Mouse (Mus musculus) intestine, embryonic 15.5 days (tissue): Measurements from ENCODE around the gene Xlr3b. TPM values are rescaled to one million over a fixed set of nuclear protein-coding genes. Genes with fewer than 3 reads are reported as not detected.
"Not testable (repeated sequence)": the region's sequence is repeated elsewhere in the genome, so short reads cannot be mapped to it uniquely, and the experiment has no call there.

Experiments
- ATAC-seq: fragments of 200-750 bp; cut with Nextera tagmentation; 2 replicates; pipeline ENCODE4 v1.8.0; 2017; ENCODE audit warnings: moderate TSS enrichment, moderate library complexity
- H3K27ac ChIP-seq: fragments of 300-500 bp; sonication (generic); 2 replicates; pipeline ENCODE4 v1.5.1; 2015; ENCODE audit warnings: mild to moderate bottlenecking, inconsistent platforms
- H3K27me3 ChIP-seq: fragments of 300-500 bp; sonication (generic); replicated peaks from 2 replicates; pipeline ENCODE4 v1.6.1; 2015; ENCODE audit warnings: inconsistent platforms
- H3K36me3 ChIP-seq: fragments of 300-500 bp; sonication (generic); 2 replicates; pipeline ENCODE4 v1.6.1; 2015; ENCODE audit warnings: inconsistent platforms
- H3K4me1 ChIP-seq: fragments of 300-500 bp; sonication (generic); replicated peaks from 2 replicates; pipeline ENCODE4 v1.6.1; 2015; ENCODE audit warnings: inconsistent platforms
- H3K4me2 ChIP-seq: fragments of 300-500 bp; sonication (generic); replicated peaks from 2 replicates; pipeline ENCODE4 v1.6.1; 2015; ENCODE audit warnings: mild to moderate bottlenecking, inconsistent platforms
- H3K4me3 ChIP-seq: fragments of 300-500 bp; sonication (generic); replicated peaks from 2 replicates; pipeline ENCODE4 v1.5.1; 2015; ENCODE audit warnings: inconsistent platforms
- H3K9ac ChIP-seq: fragments of 300-500 bp; sonication (generic); 2 replicates; pipeline ENCODE4 v1.6.1; 2015; ENCODE audit warnings: inconsistent platforms
- H3K9me3 ChIP-seq: fragments of 300-500 bp; sonication (generic); 2 replicates; pipeline ENCODE4 v1.6.1; 2016; ENCODE audit warnings: inconsistent platforms
- WGBS: fragments of 180-500 bp; shearing (Covaris S2); methylation state at CpG from one replicate; pipeline ENCODE4 v1.1.7; 2015; 5-methylcytosine and 5-hydroxymethylcytosine counted together
- polyA plus RNA-seq: library from polyadenylated mRNA; unstranded; fragments of >200 nt; fragmentation: Nextera tagmentation; extraction: Ambion mirVana; gene quantifications from 2 replicates; pipeline ENCODE4 v1.2.1, GENCODE M21; 2015

The Xlr3b gene
- 9.0 and 9.8 TPM in 2 replicates for polyA plus RNA-seq

DNA sequence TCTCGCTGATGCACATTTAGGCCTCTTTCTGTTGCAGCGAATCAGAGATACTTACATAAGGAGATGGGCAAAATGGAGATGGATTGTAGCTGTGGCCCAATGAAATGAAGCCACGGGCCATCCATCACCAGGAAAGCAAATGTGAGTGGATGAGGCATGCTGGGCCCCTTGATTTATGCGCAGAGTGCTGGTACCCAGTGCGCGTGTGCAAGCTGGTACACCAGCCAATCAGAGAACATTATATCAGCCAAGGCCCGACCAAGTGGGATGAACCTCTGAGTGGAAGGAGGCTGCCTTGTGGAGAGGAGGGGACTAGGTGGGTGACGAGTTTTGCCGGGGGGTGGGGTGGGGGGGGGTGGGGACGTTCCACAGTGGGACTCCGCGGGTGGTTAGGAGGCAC, at the start of gene Xlr3b:
Gene Xlr3b (plus strand): TSS at position 274 of the 400 bp plus-strand sequence.
- H3K27ac ChIP-seq, H3K36me3 ChIP-seq, H3K27me3 ChIP-seq, H3K4me3 ChIP-seq, ATAC-seq, H3K9ac ChIP-seq, H3K4me1 ChIP-seq, H3K4me2 ChIP-seq, H3K9me3 ChIP-seq: not testable (repeated sequence)
- 75% methylated on average over 12 of the region's 12 CpGs for WGBS

DNA sequence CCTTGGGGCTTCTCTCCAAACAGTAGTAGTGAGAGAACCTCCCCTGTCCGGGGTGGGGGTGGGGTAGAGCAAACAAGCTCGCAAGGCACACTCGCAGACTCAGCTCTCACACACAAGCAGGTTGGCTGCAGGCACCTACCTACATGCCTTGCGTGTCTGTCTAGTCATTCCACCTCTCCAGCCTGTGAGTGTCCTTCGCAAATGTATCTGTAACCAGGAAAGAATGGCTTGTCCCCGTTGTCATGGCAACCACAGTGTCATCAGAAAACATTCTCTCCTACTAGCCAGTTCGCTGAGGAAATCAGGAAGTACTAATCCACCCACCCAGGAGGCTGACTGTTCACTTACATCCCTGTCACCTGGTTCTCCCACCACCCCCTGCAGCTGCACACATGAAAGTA, 48.8 kb upstream of the Xlr3b start:
- H3K36me3 ChIP-seq, H3K27me3 ChIP-seq, H3K4me2 ChIP-seq, H3K27ac ChIP-seq, H3K4me1 ChIP-seq, H3K4me3 ChIP-seq, H3K9ac ChIP-seq, H3K9me3 ChIP-seq: not testable (repeated sequence)
- ATAC-seq: peak; percentile 67
- whole genome bisulfite sequencing: no CpG with 5 or more reads among the region's 7 CpGs

DNA sequence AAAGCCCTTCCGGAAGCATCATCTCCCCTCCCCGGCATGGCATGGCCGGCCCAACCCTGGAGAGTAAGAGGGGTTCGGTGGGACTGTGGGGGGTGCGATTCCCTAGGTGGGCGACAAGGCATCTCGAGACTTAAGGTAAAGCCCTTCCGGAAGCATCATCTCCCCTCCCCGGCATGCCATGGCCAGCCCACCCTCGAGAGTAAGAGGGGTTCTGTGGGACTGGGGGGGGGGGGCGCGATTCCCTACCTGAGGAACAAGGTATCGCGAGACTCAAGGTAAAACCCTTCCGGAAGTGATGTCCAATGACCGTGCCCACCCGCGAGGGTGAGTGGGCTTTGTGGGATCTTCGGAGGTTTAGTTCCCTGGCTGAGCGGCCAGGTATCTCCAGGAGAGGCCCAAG, 43.5 kb upstream of the Xlr3b start, which contains the start of gene Xlr5b:
Gene Xlr5b (plus strand): TSS at position 301 of the 400 bp plus-strand sequence.
- no CpG with 5 or more reads among the region's 20 CpGs for WGBS
- not testable (repeated sequence) for H3K4me1 ChIP-seq, H3K36me3 ChIP-seq, ATAC-seq, H3K4me2 ChIP-seq, H3K27me3 ChIP-seq, H3K27ac ChIP-seq, H3K4me3 ChIP-seq, H3K9me3 ChIP-seq, H3K9ac ChIP-seq

DNA sequence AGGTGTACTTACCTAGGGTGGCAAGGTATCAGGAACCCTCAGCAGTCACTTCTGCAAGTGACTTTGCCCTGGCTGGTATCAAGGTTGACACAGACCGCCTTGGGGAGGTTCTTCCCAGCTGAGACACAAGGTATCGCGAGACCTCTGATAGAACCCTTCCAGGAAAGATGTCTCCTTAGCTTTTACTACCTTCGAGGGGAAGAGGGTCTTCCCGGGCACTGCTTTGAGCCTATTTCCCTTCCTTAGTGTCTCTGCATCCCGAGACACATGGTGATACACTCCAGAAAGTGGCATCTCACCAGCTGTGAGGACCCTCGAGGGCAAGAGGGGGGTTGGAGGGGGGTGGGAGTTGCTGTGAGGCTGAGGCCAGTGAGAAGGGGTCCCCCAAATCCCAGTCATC, 42.7 kb upstream of the Xlr3b start, which contains the start of gene DXBay18:
Gene DXBay18 (minus strand): TSS at position 101 of the 400 bp plus-strand sequence.
- H3K9me3 ChIP-seq, H3K9ac ChIP-seq, H3K27ac ChIP-seq, H3K4me1 ChIP-seq, H3K27me3 ChIP-seq, H3K4me2 ChIP-seq, ATAC-seq, H3K36me3 ChIP-seq, H3K4me3 ChIP-seq: not testable (repeated sequence)
- no CpG with 5 or more reads among the region's 7 CpGs for WGBS

DNA sequence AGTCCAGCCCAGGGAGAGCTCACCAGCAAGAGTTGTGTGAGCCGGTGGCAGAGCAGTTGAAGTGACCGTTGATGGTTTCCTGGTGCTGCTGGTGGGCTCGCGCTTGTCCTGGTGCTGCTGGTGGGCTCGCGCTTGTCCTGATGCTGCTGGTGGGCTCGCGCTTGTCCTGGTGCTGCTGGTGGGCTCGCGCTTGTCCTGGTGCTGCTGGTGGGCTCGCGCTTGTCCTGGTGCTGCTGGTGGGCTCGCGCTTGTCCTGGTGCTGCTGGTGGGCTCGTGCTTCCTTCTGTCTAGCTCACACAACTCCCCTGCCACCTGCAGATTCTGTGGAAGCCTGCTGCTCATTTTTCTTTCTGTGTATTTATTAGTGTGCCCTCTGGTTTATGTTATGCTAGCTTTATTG, 15.1 kb upstream of the Xlr3b start, which contains the start of gene Spin2d:
Gene Spin2d (minus strand): TSS at position 101 of the 400 bp plus-strand sequence.
- H3K4me2 ChIP-seq, H3K27me3 ChIP-seq, ATAC-seq, H3K27ac ChIP-seq, H3K9me3 ChIP-seq, H3K4me1 ChIP-seq, H3K4me3 ChIP-seq, H3K36me3 ChIP-seq, H3K9ac ChIP-seq: not testable (repeated sequence)
- 76% methylated on average over 6 of the region's 15 CpGs for WGBS

DNA sequence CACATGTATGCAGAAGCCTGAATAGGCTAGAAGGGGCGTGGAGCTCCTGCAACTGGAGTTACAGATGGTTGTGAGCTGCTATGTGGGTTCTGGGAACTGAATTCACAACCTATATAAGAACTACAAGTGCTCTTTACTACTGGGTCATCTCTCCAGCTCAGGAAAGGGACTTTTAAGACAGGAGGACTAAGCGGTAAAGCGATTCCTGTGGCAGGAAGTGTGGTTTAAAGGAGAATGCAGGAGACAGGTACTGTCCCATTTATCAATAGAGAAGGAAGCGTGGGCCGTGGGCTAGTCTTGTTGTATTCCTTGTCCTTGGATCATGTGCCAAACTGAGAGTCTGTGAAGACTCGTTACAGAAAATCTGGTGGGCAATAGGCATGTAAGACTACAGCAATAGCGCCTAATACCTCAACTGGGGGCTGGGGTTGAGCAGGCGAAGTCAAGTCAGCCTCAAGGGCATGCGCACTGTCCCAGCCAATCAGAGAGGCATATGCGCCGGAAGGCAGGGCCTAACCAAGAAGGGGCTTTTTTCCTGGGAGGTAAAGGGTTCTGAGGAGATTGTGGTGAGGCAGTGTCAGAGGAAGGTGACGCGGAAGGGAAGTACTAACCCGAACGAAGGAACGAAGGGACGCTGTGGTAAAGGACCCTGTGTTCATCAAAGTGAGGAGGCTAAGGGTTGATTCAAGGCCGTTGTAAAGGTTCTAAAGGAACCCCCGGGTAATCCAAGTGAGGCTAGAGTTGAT, 22.0 kb downstream of the Xlr3b start, which contains the start of gene Xlr4b:
Gene Xlr4b (plus strand): TSS at position 515 of the 746 bp plus-strand sequence.
- not testable (repeated sequence) for H3K4me3 ChIP-seq, H3K4me1 ChIP-seq, ATAC-seq, H3K4me2 ChIP-seq, H3K9me3 ChIP-seq, H3K9ac ChIP-seq, H3K27ac ChIP-seq, H3K36me3 ChIP-seq, H3K27me3 ChIP-seq
- 75% methylated on average over 19 of the region's 19 CpGs for WGBS

DNA sequence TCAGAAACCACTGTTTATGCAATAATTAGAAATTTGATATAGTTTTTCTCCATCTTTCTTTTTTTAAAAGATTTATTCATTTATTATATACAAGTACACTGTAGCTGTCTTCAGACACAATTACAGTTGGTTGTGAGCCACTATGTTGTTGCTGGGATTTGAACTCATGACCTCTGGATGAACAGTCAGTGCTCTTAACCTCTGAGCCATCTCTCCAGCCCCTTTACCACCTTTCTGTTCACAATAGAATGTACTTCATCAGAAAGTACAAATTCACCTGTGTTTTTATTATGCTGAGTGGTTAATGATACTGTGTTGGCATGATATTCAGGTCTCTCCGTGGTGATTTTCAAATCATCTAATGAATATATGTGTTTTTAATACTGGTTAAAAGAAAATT, 33.4 kb downstream of the Xlr3b start:
- no peak overlapping the region for H3K4me2 ChIP-seq
- no peak overlapping the region for H3K4me3 ChIP-seq
- no peaks in the 10 kb centered on the region for H3K4me1 ChIP-seq
- no peaks in the 10 kb centered on the region for H3K36me3 ChIP-seq
- no peaks in the 10 kb centered on the region for H3K9me3 ChIP-seq
- H3K27me3 ChIP-seq: no peaks in the 10 kb centered on the region; the same call in 1 of the 2 replicates
- H3K9ac ChIP-seq: no peak overlapping the region
- H3K27ac ChIP-seq: no peak overlapping the region
- ATAC-seq: no peak
- 61% methylated on average over 1 of the region's 1 CpGs for WGBS

DNA sequence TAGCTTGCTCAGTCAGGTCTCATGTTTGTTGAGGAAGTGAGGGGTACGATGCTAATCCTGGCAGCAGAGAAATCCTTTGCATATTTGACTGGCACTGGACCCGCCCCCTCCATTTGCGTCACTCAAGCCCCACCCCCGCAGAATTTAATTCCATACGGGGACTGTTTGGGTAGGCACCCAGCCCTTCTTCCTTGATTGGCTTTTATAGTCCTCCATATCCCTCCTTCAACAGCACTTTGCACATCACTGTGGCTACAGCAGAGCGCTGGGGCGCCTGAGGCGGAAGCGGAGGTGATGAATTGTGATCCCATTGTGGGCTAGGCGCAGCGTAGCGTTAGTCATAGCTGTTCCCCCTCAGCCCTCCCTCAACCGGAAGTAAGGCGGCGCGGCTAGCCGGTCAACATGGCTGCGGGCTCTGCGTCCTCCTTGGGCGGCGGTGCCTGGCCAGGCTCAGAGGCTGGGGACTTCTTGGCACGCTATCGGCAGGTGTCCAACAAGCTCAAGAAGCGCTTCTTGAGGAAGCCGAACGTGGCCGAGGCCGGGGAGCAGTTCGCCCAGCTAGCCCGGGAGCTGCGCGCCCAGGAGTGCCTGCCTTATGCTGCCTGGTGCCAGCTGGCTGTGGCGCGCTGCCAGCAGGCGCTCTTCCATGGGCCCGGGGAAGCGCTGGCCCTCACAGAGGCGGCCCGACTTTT, 36.1 kb downstream of the Xlr3b start, which contains the start of gene F8a:
Gene F8a (plus strand): TSS at position 378 of the 692 bp plus-strand sequence.
- no peaks in the 10 kb centered on the region for H3K4me1 ChIP-seq
- peak; percentile 98 for ATAC-seq
- peak within 1 kb of the TSS; percentile 76 for H3K4me2 ChIP-seq
- peak within 1 kb of the TSS; percentile 62 for H3K4me3 ChIP-seq
- no peaks in the 10 kb centered on the region for H3K9me3 ChIP-seq
- peak within 1 kb of the TSS; percentile 64 for H3K9ac ChIP-seq
- peak within 1 kb of the TSS; percentile 87 for H3K27ac ChIP-seq
- no peaks in the 10 kb centered on the region; the same call in 1 of the 2 replicates for H3K27me3 ChIP-seq
- H3K36me3 ChIP-seq: no peaks in the 10 kb centered on the region
- 20% methylated on average over 39 of the region's 39 CpGs for WGBS

DNA sequence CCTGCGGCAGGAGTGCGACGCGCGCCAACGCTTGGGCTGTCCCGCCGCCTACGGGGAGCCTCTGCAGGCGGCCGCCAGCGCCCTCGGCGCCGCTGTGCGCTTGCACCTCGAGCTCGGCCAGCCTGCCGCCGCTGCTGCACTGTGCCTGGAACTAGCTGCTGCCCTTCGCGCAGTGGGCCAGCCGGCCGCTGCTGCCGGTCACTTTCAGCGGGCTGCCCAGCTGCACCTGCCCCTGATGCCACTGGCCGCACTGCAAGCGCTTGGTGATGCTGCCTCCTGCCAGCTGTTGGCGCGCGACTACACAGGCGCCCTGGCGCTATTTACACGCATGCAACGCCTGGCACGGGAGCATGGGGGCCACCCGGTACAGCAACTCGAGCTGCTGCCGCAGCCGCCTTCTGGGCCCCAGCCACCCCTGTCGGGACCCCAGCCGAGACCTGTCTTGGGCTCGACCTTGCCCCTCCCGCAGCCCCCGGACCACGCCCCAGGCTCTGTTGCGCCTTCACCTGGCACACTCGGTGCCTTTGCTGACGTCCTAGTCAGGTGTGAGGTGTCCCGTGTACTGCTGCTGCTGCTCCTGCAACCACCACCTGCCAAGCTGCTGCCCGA, 36.7 kb downstream of the Xlr3b start:
- ATAC-seq: peak; percentile 70
- no peaks in the 10 kb centered on the region for H3K36me3 ChIP-seq
- H3K9me3 ChIP-seq: no peaks in the 10 kb centered on the region
- H3K4me1 ChIP-seq: no peaks in the 10 kb centered on the region
- peak overlapping the region; percentile 62 for H3K4me3 ChIP-seq
- H3K9ac ChIP-seq: peak overlapping the region; percentile 64
- H3K4me2 ChIP-seq: peak overlapping the region; percentile 76
- H3K27me3 ChIP-seq: no peaks in the 10 kb centered on the region; the same call in 1 of the 2 replicates
- WGBS: 17% methylated on average over 51 of the region's 51 CpGs
- peak overlapping the region; percentile 87 for H3K27ac ChIP-seq

DNA sequence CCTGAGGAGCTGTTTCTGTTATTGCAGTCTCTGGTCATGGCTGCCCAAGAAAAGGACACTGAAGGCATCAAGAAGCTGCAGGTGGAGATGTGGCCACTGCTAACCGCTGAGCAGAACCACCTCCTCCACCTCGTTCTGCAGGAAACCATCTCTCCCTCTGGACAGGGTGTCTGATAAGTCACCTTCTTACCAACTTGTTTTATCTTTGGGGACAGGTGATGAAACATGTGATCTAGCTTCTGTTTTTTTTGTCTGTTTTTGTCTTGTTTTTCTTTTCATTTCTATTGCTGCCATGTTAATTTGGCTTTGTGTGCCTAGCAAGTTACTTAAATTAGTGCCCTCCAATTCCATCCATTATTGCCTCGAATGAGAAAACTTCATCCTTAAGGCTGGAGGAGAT, 37.3 kb downstream of the Xlr3b start:
- WGBS: 32% methylated on average over 3 of the region's 3 CpGs

DNA sequence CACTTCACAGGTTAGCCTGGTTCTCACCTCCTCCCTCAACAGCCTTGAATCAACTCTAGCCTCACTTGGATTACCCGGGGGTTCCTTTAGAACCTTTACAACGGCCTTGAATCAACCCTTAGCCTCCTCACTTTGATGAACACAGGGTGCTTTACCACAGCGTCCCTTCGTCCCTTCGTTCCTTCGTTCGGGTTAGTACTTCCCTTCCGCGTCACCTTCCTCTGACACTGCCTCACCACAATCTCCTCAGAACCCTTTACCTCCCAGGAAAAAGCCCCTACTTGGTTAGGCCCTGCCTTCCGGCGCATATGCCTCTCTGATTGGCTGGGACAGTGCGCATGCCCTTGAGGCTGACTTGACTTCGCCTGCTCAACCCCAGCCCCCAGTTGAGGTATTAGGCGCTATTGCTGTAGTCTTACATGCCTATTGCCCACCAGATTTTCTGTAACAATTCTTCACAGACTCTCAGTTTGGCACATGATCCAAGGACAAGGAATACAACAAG, 50.9 kb downstream of the Xlr3b start, which contains the start of gene Xlr4c:
Gene Xlr4c (minus strand): TSS at position 310 of the 505 bp plus-strand sequence.
- H3K9me3 ChIP-seq, H3K4me1 ChIP-seq, H3K9ac ChIP-seq, H3K36me3 ChIP-seq, ATAC-seq, H3K4me2 ChIP-seq, H3K4me3 ChIP-seq, H3K27ac ChIP-seq, H3K27me3 ChIP-seq: not testable (repeated sequence)
- WGBS: 85% methylated on average over 14 of the region's 14 CpGs

More for the DNA sequence above, 37.3 kb downstream of the Xlr3b start:
- H3K36me3 ChIP-seq: no peaks in the 10 kb centered on the region
- no peaks in the 10 kb centered on the region for H3K9me3 ChIP-seq
- H3K27me3 ChIP-seq: no peaks in the 10 kb centered on the region; the same call in 1 of the 2 replicates
- H3K9ac ChIP-seq: peak overlapping the region; percentile 64
- peak overlapping the region; percentile 76 for H3K4me2 ChIP-seq
- no peaks in the 10 kb centered on the region for H3K4me1 ChIP-seq
- no peak overlapping the region for H3K27ac ChIP-seq
- no peak for ATAC-seq
- H3K4me3 ChIP-seq: peak overlapping the region; percentile 62
